Mouse (Mus musculus) neural tube, embryonic 12.5 days (tissue): ENCODE data around the gene Esrra. TPM values are rescaled to one million over a fixed set of nuclear protein-coding genes. Genes with fewer than 3 reads are reported as not detected.

Source experiments
- ATAC-seq: fragments of 200-750 bp; cut with Nextera tagmentation; 2 replicates; pipeline ENCODE4 v1.8.0; 2017; ENCODE audit warnings: low read depth, mild to moderate bottlenecking, moderate TSS enrichment, moderate library complexity; ENCODE audit not compliant: low FRiP score
- H3K27ac ChIP-seq: fragments of 300-500 bp; sonication (generic); 2 replicates; pipeline ENCODE4 v1.5.1; 2016
- H3K27me3 ChIP-seq: fragments of 300-500 bp; sonication (generic); replicated peaks from 2 replicates; pipeline ENCODE4 v1.6.1; 2016; ENCODE audit warnings: mild to moderate bottlenecking
- H3K36me3 ChIP-seq: fragments of 300-500 bp; sonication (generic); 2 replicates; pipeline ENCODE4 v1.6.1; 2016; ENCODE audit warnings: mild to moderate bottlenecking
- H3K4me1 ChIP-seq: fragments of 300-500 bp; sonication (generic); 2 replicates; pipeline ENCODE4 v1.6.1; 2016
- H3K4me2 ChIP-seq: fragments of 300-500 bp; sonication (generic); replicated peaks from 2 replicates; pipeline ENCODE4 v1.6.1; 2016; ENCODE audit warnings: mild to moderate bottlenecking
- H3K4me3 ChIP-seq: fragments of 300-500 bp; sonication (generic); 2 replicates; pipeline ENCODE4 v1.5.1; 2016
- H3K9ac ChIP-seq: fragments of 300-500 bp; sonication (generic); 2 replicates; pipeline ENCODE4 v1.6.1; 2016; ENCODE audit warnings: mild to moderate bottlenecking
- H3K9me3 ChIP-seq: fragments of 300-500 bp; sonication (generic); 2 replicates; pipeline ENCODE4 v1.6.1; 2016; ENCODE audit warnings: mild to moderate bottlenecking
- WGBS: fragments of 180-500 bp; shearing (Covaris S2); methylation state at CpG from one replicate; pipeline ENCODE4 v1.1.7; 2016; 5-methylcytosine and 5-hydroxymethylcytosine counted together
- polyA plus RNA-seq: library from polyadenylated mRNA; unstranded; fragments of >200 nt; fragmentation: Nextera tagmentation; extraction: Ambion mirVana; gene quantifications from 2 replicates; pipeline ENCODE4 v1.2.1, GENCODE M21; 2016

Esrra gene
- polyA plus RNA-seq, 1 experiment from 2014 or later, result 17.5 TPM

DNA sequence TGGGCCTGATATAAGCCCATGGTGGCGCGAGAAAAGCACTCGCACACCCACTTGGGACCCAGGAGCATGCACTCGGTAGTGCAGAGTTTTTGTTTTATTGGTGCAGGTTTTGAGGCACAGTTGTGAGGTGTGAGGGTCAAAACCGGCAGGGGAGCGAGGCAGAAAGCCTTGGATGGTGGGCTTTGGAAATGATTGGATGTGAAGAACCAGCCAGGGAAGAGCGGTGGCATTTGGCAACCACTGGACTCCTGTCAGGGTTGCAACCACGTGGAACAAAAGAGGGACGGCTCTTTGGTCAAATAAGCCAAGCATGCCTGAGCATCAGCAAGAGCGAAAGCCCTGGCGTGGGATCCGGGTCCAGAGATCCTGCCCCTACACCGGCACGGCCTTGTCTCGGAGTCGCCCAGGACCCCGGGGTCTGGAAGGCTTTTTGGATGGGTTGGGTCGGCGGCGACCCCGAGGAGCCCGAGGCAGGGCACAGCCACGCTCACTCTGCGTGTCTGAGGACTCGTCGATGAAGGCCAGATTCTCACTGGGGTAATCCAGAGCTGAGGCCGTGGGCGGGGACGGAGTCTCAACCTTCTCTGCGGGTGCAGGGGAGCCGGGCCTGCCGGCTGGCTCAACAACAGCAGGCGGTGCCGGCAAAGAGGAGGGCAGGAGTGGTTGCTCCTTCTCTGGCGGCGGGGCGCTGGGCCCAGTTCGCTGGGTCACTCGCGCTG, 4.2 kb upstream of the Esrra start:
- peaks cover 74% of the 10 kb centered on the region for H3K27me3 ChIP-seq
- ATAC-seq, result no peak
- no peak overlapping the region for H3K27ac ChIP-seq
- no peaks in the 10 kb centered on the region for H3K36me3 ChIP-seq
- H3K9me3 ChIP-seq, result no peaks in the 10 kb centered on the region
- H3K4me1 ChIP-seq, result peaks cover 15% of the 10 kb centered on the region
- H3K4me2 ChIP-seq, result peak overlapping the region; percentile 36; the same call in 1 of the 2 replicates
- H3K9ac ChIP-seq, result no peak overlapping the region
- H3K4me3 ChIP-seq, result no peak overlapping the region
- WGBS, result 4% methylated on average over 40 of the region's 40 CpGs

DNA sequence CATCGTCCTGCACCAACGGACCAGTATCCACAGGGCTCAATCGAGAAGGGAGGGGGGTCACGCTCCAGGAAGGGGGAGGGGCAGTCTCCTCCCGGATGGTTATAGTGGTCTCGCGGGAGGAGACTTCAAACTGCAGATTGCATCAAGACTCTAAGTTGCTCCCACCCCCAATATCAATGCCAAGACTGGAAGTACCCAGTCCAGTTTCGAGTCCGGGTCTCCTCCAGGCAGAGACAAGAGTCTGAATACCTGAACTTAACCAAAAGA, 3.6 kb upstream of the Esrra start, which contains the start of gene Catsperz:
Catsperz (minus strand) TSS at position 74 of the 267 bp plus-strand sequence.
- H3K4me3 ChIP-seq, result no peak within 1 kb of the TSS
- no peak within 1 kb of the TSS for H3K27ac ChIP-seq
- H3K36me3 ChIP-seq, result no peaks in the 10 kb centered on the region
- ATAC-seq, result no peak
- H3K9ac ChIP-seq, result no peak within 1 kb of the TSS
- H3K27me3 ChIP-seq, result peaks cover 71% of the 10 kb centered on the region
- peaks cover 21% of the 10 kb centered on the region for H3K4me1 ChIP-seq
- H3K4me2 ChIP-seq, result peak within 1 kb of the TSS; percentile 36
- no peaks in the 10 kb centered on the region for H3K9me3 ChIP-seq
- 3% methylated on average over 9 of the region's 9 CpGs for WGBS

DNA sequence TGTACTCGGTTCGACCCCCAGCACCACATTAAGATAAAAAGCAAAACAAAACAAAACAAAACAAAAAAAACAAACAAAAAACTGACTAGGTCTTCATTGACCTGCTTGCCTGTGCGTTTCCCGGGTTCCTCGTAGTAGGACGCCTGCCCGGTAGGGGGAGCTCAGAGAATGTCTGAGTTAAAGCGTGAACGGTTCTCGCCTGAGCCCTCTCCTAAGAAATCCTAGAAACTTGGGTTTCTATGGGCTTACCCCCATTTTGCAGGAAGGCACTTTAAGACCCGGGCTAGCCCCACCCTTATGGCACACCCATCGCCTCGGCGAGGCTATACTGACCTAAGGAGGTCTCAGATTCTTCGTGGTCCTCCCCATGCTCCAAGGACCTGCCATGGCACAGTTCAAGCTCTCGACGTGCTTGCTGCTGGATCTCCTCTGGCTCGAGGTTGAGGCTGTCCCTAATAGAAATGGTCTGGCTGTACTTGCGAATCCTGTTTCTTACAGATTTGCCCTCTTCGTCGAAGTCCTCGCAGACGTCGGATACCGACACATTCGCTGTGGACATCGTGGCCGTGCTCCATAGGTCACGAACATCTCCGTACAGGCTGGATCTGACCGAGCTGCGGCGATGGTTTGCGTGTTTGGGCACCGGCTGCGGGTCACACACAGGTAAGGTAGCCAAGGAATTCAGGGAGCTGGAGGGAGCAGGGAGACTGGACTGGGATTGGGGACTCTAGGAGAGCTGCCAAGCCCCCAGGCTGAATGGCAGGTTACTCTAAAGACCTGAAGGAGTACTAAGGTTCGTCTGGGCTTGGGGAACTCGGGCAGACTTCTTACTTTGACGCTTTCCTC, 3.1 kb upstream of the Esrra start:
- no peaks in the 10 kb centered on the region for H3K9me3 ChIP-seq
- H3K27ac ChIP-seq, result no peak overlapping the region
- 4% methylated on average over 39 of the region's 39 CpGs for WGBS
- peaks cover 69% of the 10 kb centered on the region for H3K27me3 ChIP-seq
- H3K36me3 ChIP-seq, result no peaks in the 10 kb centered on the region
- peak overlapping the region; percentile 36 for H3K4me2 ChIP-seq
- no peak overlapping the region for H3K4me3 ChIP-seq
- peaks cover 26% of the 10 kb centered on the region for H3K4me1 ChIP-seq
- no peak overlapping the region for H3K9ac ChIP-seq
- no peak for ATAC-seq

GRCm38 (mm10) chr19:6922901-6923735, 1.5 kb upstream of the Esrra start:
- H3K4me2 ChIP-seq, result peak overlapping the region; percentile 96; the same call in 1 of the 2 replicates
- H3K4me1 ChIP-seq, result peaks cover 27% of the 10 kb centered on the region
- WGBS, result 58% methylated on average over 6 of the region's 6 CpGs
- H3K4me3 ChIP-seq, result no peak overlapping the region
- no peak overlapping the region for H3K9ac ChIP-seq
- H3K36me3 ChIP-seq, result no peaks in the 10 kb centered on the region
- no peak for ATAC-seq
- no peak overlapping the region for H3K27ac ChIP-seq
- H3K9me3 ChIP-seq, result no peaks in the 10 kb centered on the region
- H3K27me3 ChIP-seq, result peaks cover 57% of the 10 kb centered on the region

GRCm38 (mm10) chr19:6920741-6921636, 624 bp downstream of the Esrra start:
- Histone ChIP-seq H3K27ac (peak overlapping the region; percentile 82), H3K9ac (peak overlapping the region; percentile 91), H3K4me2 (peak overlapping the region; percentile 96), H3K27me3 (peaks cover 36% of the 10 kb centered on the region), H3K9me3 (no peaks in the 10 kb centered on the region), H3K36me3 (no peaks in the 10 kb centered on the region), H3K4me1 (peaks cover 21% of the 10 kb centered on the region), H3K4me3 (peak overlapping the region; percentile 91)
- WGBS, result 2% methylated on average over 46 of the region's 48 CpGs
- peak; percentile 41 for ATAC-seq

DNA sequence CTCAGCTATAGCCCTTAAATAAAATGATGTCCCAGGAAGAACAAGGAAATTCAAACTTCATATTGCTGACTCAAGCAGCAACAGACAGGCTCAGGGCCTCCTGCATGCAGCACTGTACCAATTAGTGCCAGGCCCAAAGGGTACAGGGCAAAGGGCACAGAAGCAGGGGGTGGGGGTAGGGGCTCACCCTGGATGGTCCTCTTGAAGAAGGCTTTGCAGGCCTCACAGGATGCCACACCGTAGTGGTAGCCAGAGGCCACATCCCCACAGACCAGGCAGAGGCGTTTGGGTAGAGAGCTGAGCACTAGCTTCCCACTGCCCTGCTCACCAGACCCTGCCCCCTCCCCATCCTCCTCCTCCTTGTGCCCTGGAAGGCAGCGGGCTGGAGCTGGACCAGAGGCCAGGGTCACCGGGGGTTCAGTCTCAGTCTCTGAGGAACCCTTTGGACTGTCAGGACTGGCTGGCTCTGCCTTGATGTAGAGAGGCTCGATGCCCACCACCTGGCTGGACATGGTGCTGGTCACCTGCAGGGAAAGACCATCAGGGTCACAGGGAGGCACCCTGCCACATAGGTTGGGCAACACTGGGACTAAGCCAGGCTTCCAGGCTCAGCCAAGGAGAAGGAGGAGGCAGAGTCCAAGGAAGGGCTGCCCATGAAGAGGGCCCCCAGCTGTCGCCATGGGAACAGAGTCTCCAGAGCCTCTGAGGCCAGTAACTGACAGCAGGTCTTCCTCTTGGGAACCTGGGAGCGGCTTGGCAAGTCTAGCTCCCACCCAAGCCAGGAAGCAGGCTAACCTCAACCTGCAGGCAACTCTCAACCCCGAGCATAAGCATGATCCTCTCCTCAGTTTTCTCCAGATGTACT, 1.5 kb downstream of the Esrra start:
- Histone ChIP-seq H3K4me3 (peak overlapping the region; percentile 91), H3K4me2 (peak overlapping the region; percentile 96), H3K27ac (no peak overlapping the region), H3K9me3 (no peaks in the 10 kb centered on the region), H3K9ac (peak overlapping the region; percentile 91), H3K4me1 (peaks cover 21% of the 10 kb centered on the region), H3K27me3 (peaks cover 27% of the 10 kb centered on the region), H3K36me3 (no peaks in the 10 kb centered on the region)
- WGBS, result 44% methylated on average over 8 of the region's 8 CpGs
- ATAC-seq, result no peak

- Histone ChIP-seq H3K36me3 (no peaks in the 10 kb centered on the region), H3K9ac (no peak overlapping the region), H3K4me2 (no peak overlapping the region), H3K9me3 (no peaks in the 10 kb centered on the region), H3K4me3 (no peak overlapping the region), H3K27ac (no peak overlapping the region), H3K4me1 (peaks cover 21% of the 10 kb centered on the region), H3K27me3 (peaks cover 20% of the 10 kb centered on the region)
- ATAC-seq, result no peak
Observed at GRCm38 (mm10) chr19:6919431-6919830, 2.2 kb downstream of the Esrra start.

GRCm38 (mm10) chr19:6918321-6918720, 3.3 kb downstream of the Esrra start:
- peaks cover 21% of the 10 kb centered on the region for H3K4me1 ChIP-seq
- H3K9ac ChIP-seq, result no peak overlapping the region
- no peaks in the 10 kb centered on the region for H3K9me3 ChIP-seq
- no peak overlapping the region for H3K4me3 ChIP-seq
- peaks cover 10% of the 10 kb centered on the region for H3K27me3 ChIP-seq
- H3K4me2 ChIP-seq, result no peak overlapping the region
- WGBS, result 88% methylated on average over 4 of the region's 4 CpGs
- no peak for ATAC-seq
- no peak overlapping the region for H3K27ac ChIP-seq
- peaks cover 9% of the 10 kb centered on the region for H3K36me3 ChIP-seq

DNA sequence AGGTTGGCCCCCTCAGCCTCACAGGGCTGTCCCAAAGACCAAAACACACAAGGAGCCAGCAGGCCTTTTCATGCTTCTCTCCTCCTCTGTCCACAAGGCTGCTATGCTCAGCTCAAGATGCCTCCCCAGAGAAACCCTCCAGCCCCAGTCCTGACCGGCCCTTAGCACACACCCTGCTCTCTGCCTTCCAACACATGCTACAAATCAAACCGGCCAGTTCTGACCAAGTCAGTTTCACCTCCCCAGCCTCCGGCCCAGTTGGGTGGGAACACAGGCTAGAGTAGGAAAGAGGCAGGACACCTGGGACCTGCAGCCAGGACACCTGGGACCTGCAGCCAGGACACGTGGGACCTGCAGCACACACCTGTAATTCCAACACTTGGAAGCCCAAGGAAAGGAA, 5.1 kb downstream of the Esrra start:
- Histone ChIP-seq H3K4me2 (no peak overlapping the region), H3K9me3 (no peaks in the 10 kb centered on the region), H3K9ac (no peak overlapping the region), H3K27ac (no peak overlapping the region), H3K4me1 (peaks cover 19% of the 10 kb centered on the region), H3K36me3 (peaks cover 27% of the 10 kb centered on the region), H3K27me3 (no peaks in the 10 kb centered on the region), H3K4me3 (no peak overlapping the region)
- ATAC-seq, result no peak
- WGBS, result 76% methylated on average over 4 of the region's 4 CpGs

DNA sequence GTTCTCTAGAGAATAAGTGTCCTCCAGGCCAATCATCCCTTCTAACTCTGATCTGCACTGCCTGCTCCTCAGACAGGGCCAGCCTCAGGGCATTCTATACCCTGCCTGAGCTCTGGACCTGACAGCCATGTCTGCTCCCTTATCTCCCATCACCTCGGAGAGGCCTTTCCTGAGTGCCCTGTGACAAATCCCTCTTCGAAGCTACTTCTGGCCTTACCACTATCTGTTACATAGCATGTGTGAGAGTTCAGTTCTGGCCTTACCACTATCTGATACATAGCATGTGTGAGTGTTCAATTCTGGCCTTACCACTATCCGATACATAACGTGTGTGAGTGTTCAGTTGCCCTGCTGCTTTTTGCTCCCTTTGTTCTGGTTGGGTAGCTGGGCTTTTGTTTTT, 6.3 kb downstream of the Esrra start:
- peaks cover 33% of the 10 kb centered on the region for H3K36me3 ChIP-seq
- H3K27ac ChIP-seq, result no peak overlapping the region
- no peak overlapping the region for H3K4me2 ChIP-seq
- H3K9ac ChIP-seq, result no peak overlapping the region
- ATAC-seq, result no peak
- 95% methylated on average over 4 of the region's 4 CpGs for WGBS
- no peaks in the 10 kb centered on the region for H3K9me3 ChIP-seq
- no peaks in the 10 kb centered on the region for H3K27me3 ChIP-seq
- H3K4me3 ChIP-seq, result no peak overlapping the region
- H3K4me1 ChIP-seq, result peaks cover 17% of the 10 kb centered on the region

DNA sequence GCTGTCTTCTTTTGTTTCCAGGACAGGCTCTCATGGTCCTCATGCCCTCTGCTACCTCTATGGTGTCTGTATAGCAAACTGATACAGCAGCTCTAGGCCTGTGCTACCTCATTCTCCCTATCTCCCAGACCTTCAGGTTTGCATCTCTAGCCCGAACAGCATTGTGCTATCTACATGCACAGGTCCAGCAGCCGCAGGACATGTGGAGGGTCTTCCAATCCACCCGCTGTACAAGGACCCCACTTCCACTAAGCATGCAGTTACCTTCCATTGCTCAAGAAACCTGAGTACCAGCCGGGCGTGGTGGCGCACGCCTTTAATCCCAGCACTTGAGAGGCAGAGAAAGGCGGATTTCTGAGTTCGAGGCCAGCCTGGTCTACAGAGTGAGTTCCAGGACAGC, 7.1 kb downstream of the Esrra start:
- 92% methylated on average over 9 of the region's 9 CpGs for WGBS
- peaks cover 33% of the 10 kb centered on the region for H3K36me3 ChIP-seq
- no peak overlapping the region for H3K4me2 ChIP-seq
- H3K4me1 ChIP-seq, result peaks cover 10% of the 10 kb centered on the region
- ATAC-seq, result no peak
- H3K9me3 ChIP-seq, result no peaks in the 10 kb centered on the region
- H3K27ac ChIP-seq, result no peak overlapping the region
- H3K4me3 ChIP-seq, result no peak overlapping the region
- no peak overlapping the region for H3K9ac ChIP-seq
- no peaks in the 10 kb centered on the region for H3K27me3 ChIP-seq
